Mouse (Mus musculus): Measurements from ENCODE around the gene 1110008P14Rik. TPM values are rescaled to one million over a fixed set of nuclear protein-coding genes. Genes with fewer than 3 reads are reported as not detected.

The 1110008P14Rik gene
- 20.2 and 21.6 TPM in 2 replicates for polyA plus RNA-seq (2015; fragmentation: Nextera tagmentation; extraction: Ambion mirVana)

DNA sequence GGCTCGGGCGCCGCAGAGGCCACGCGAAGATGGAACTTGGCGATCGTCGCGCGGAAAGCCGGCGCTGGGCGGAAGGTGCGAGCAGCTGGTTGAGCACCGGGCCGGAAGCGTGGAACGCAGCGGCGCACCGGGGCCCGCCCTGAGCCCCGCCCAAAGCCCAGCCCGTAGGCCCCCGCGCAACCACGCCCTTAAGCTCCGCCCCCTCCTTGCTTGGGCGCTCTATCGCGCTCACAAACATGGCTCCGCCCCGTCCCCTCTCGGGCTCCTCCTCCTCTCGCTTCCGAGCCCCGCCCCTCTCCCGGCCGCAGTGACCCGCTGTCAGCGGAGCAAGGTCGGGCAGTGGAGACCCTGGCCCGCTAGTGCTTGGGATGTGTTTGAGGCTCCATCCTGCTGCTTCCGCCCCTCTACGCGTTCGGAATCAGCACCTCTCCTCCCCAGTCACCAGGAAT, at the start of gene 1110008P14Rik:
TSS of gene 1110008P14Rik (minus strand) at position 164 of the 449 bp plus-strand sequence.
- ATAC-seq (ENCODE audit: low read depth), result peak; percentile 97
- H3K36me3 ChIP-seq (ENCODE audit: control insufficient read depth, insufficient read depth), result peaks cover 17% of the 10 kb centered on the region
- H3K4me1 ChIP-seq (ENCODE audit: control insufficient read depth, low read depth, low read length), result peaks cover 18% of the 10 kb centered on the region
- H3K4me3 ChIP-seq (ENCODE audit: low read depth, low read length), result peak within 1 kb of the TSS; percentile 74
- no peaks in the 10 kb centered on the region for H3K9me3 ChIP-seq (replicated peaks; ENCODE audit: control insufficient read depth, low read length)
- peak within 1 kb of the TSS; percentile 100 for H3K4me2 ChIP-seq (ENCODE audit: low read depth, low read length)
- WGBS (ENCODE audit: insufficient replicate concordance), result 0% methylated on average over 43 of the region's 47 CpGs
- peak within 1 kb of the TSS; percentile 57; the same call in 1 of the 2 replicates for H3K27ac ChIP-seq (ENCODE audit: low read length)
- peak within 1 kb of the TSS; percentile 80 for H3K9ac ChIP-seq (ENCODE audit: low read depth, low read length)
- H3K27me3 ChIP-seq (ENCODE audit: control insufficient read depth, insufficient read depth, low read depth, low read length), result no peaks in the 10 kb centered on the region; the same call in none of the 2 replicates

DNA sequence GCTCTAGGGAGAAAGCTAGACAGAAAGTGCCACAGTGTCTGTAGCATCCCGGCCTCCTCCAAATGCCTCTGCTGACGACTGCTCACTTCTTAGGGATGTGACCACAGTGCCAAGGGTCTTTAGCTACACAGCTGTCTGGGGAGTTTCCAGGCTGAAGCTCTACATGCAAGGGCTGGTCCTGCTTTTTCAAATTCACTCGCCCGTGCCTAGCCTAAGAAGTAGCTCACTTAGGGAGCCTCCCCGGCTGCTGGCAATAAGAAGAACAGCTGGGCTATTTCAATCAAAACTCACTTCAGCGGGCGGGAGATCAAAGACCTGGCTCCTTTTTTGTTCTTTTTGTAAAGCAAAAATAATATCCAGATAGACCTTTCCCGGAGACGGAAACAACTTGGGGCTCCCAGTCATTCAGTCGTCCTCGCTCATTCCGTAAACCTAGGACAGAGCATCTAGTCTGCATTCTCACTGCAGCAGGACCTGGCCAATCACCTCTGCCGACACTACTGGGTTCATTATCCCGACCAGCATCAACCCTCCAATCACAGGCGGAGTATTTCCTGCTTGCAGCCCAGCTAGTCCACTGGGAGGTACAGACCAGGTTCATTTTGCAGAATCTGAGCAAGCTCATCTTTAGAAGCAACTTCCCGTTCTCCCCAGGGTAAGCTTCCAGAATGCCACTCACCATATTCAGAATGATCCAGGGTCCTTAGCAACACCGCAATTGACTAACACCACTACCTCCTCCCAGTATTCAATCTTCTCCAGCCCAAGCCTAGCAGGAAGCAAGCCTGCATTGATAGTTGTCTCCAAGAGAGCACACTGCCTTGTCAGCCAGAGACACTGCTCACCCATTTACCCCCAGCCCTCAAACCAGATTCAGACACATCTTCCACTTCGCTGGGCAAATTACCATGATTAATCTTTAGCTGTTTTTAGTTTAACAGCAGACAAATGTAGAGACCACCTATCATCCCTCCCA, 49.3 kb upstream of the 1110008P14Rik start:
- H3K36me3 ChIP-seq (ENCODE audit: control insufficient read depth, insufficient read depth), result no peaks in the 10 kb centered on the region
- no peak overlapping the region for H3K9ac ChIP-seq (ENCODE audit: low read depth, low read length)
- WGBS (ENCODE audit: insufficient replicate concordance), result 58% methylated on average over 18 of the region's 18 CpGs
- no peak overlapping the region; the same call in 1 of the 2 replicates for H3K4me2 ChIP-seq (ENCODE audit: low read depth, low read length)
- H3K27me3 ChIP-seq (ENCODE audit: control insufficient read depth, insufficient read depth, low read depth, low read length), result no peaks in the 10 kb centered on the region
- peaks cover 26% of the 10 kb centered on the region for H3K4me1 ChIP-seq (ENCODE audit: control insufficient read depth, low read depth, low read length)
- no peak overlapping the region for H3K4me3 ChIP-seq (ENCODE audit: low read depth, low read length)
- no peak overlapping the region for H3K27ac ChIP-seq (ENCODE audit: low read length)
- H3K9me3 ChIP-seq (replicated peaks; ENCODE audit: control insufficient read depth, low read length), result no peaks in the 10 kb centered on the region
- ATAC-seq (ENCODE audit: low read depth), result no peak

DNA sequence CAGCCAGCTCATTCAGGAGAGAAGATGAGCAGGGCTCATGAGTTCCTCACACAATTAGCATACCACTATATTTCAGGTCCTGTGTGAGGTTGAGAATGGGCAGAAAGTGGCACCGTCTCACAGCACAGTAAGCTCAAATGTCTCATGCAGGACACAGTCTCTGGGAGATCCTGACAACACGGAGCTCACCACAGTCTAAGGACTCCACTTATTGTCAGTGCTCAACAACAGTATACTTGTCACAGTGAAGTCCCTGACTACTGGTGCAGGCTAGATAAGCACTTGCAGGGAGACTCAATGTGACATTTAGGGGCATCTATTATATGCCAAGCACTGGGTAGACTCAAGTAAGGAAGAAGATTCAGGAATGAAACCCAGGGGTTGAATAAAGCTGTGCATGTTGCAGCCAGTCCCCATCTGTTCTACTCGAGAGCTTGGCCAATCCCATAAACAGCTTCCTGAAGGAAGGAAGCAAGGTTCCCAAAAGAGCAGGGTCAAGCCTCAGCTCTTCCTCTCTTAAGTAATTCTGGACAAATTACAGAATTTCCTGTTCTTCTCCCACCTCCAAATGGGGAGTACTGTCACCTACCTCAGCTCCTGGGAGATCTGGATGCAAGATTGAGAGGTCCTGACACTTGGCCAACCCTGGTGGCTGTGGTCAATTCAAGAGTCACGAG, 47.6 kb upstream of the 1110008P14Rik start:
- Histone ChIP-seq H3K4me1 (ENCODE audit: control insufficient read depth, low read depth, low read length) (peaks cover 35% of the 10 kb centered on the region), H3K27me3 (ENCODE audit: control insufficient read depth, insufficient read depth, low read depth, low read length) (no peaks in the 10 kb centered on the region), H3K4me3 (ENCODE audit: low read depth, low read length) (no peak overlapping the region), H3K9me3 (replicated peaks; ENCODE audit: control insufficient read depth, low read length) (no peaks in the 10 kb centered on the region), H3K36me3 (ENCODE audit: control insufficient read depth, insufficient read depth) (no peaks in the 10 kb centered on the region), H3K9ac (ENCODE audit: low read depth, low read length) (no peak overlapping the region), H3K27ac (ENCODE audit: low read length) (no peak overlapping the region), H3K4me2 (ENCODE audit: low read depth, low read length) (no peak overlapping the region)
- 31% methylated on average over 4 of the region's 4 CpGs for WGBS (ENCODE audit: insufficient replicate concordance)
- 0 out of 2 replicates have a peak, but pooled peaks have one; percentile 20 for ATAC-seq (ENCODE audit: low read depth)

DNA sequence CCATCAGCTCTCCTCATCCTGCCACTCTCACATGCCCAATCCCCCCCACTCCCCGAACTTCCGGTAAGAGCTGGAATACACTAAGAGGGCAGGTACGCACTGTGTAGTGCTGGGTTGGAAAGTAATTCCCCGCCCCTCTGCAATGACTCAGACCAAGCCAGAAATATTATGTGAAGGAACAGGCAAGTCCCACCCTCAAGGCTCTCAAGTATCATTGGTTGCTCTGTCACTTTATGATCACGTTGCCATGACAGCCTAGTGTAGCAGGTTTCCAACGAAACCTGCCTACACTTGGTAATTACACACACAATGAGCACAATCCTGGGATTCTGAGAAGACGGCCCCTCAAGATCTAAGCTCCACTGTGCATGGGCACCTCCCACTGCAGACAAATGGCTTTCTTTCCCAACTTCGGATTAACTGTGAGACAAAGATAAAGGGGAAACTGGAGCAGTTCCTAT, 46.6 kb upstream of the 1110008P14Rik start:
- H3K9ac ChIP-seq (ENCODE audit: low read depth, low read length), result no peak overlapping the region; the same call in 1 of the 2 replicates
- peaks cover 43% of the 10 kb centered on the region for H3K4me1 ChIP-seq (ENCODE audit: control insufficient read depth, low read depth, low read length)
- H3K27ac ChIP-seq (ENCODE audit: low read length), result no peak overlapping the region
- no peaks in the 10 kb centered on the region for H3K9me3 ChIP-seq (replicated peaks; ENCODE audit: control insufficient read depth, low read length)
- no peak overlapping the region for H3K4me3 ChIP-seq (ENCODE audit: low read depth, low read length)
- H3K4me2 ChIP-seq (ENCODE audit: low read depth, low read length), result no peak overlapping the region
- no peaks in the 10 kb centered on the region for H3K36me3 ChIP-seq (ENCODE audit: control insufficient read depth, insufficient read depth)
- H3K27me3 ChIP-seq (ENCODE audit: control insufficient read depth, insufficient read depth, low read depth, low read length), result no peaks in the 10 kb centered on the region
- WGBS (ENCODE audit: insufficient replicate concordance), result 45% methylated on average over 8 of the region's 8 CpGs
- no peak for ATAC-seq (ENCODE audit: low read depth)

DNA sequence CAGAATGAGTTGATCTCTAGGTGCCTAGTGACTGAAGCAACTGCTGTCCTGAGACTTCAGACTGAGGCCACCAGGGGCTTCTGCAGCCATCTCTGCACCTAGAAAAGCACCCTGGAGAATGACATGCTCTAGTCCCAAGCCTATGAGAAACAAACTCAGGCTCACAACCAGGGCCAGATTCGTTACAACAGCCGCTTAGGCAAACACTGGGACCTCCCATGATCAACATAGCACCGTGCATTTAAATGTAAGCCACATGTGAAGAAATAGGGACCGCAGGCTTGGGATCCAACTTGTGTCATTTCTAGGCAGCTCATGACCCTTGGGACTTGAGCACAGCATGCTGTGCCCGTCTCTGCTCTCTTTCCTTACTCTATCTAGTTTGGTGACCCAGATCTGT, 46.0 kb upstream of the 1110008P14Rik start:
- no peak overlapping the region for H3K9ac ChIP-seq (ENCODE audit: low read depth, low read length)
- no peak overlapping the region for H3K4me2 ChIP-seq (ENCODE audit: low read depth, low read length)
- H3K36me3 ChIP-seq (ENCODE audit: control insufficient read depth, insufficient read depth), result no peaks in the 10 kb centered on the region
- H3K4me3 ChIP-seq (ENCODE audit: low read depth, low read length), result no peak overlapping the region
- H3K4me1 ChIP-seq (ENCODE audit: control insufficient read depth, low read depth, low read length), result peaks cover 48% of the 10 kb centered on the region
- 58% methylated on average over 5 of the region's 5 CpGs for WGBS (ENCODE audit: insufficient replicate concordance)
- H3K9me3 ChIP-seq (replicated peaks; ENCODE audit: control insufficient read depth, low read length), result no peaks in the 10 kb centered on the region
- no peaks in the 10 kb centered on the region for H3K27me3 ChIP-seq (ENCODE audit: control insufficient read depth, insufficient read depth, low read depth, low read length)
- ATAC-seq (ENCODE audit: low read depth), result no peak
- H3K27ac ChIP-seq (ENCODE audit: low read length), result 0 out of 2 replicates have a peak overlapping the region, but pooled peaks have one; percentile 8

DNA sequence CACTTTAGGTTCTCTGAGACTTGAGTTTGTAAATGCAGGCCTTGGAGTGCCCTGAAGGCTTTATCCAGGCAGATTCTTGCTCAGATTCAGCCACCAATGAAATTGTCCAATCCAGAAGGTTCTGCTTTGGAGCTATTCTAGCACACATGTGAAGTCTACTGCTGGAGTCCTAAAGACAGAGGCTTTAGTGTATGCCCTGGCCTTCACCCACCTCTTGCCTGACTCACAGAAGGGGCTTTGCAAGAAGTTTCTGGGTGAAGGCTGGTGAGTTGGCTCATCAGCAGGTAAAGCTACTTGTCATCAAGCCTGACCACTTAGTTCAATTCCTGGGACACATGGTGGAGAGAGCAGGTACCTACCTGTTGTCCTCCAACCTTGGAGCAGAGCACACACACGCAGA, 44.4 kb upstream of the 1110008P14Rik start:
- Histone ChIP-seq H3K4me1 (ENCODE audit: control insufficient read depth, low read depth, low read length) (peaks cover 57% of the 10 kb centered on the region), H3K9me3 (replicated peaks; ENCODE audit: control insufficient read depth, low read length) (no peaks in the 10 kb centered on the region), H3K27me3 (ENCODE audit: control insufficient read depth, insufficient read depth, low read depth, low read length) (no peaks in the 10 kb centered on the region), H3K4me2 (ENCODE audit: low read depth, low read length) (no peak overlapping the region), H3K27ac (ENCODE audit: low read length) (no peak overlapping the region), H3K36me3 (ENCODE audit: control insufficient read depth, insufficient read depth) (no peaks in the 10 kb centered on the region), H3K4me3 (ENCODE audit: low read depth, low read length) (no peak overlapping the region), H3K9ac (ENCODE audit: low read depth, low read length) (no peak overlapping the region)
- WGBS (ENCODE audit: insufficient replicate concordance), result 76% methylated on average over 1 of the region's 1 CpGs
- no peak for ATAC-seq (ENCODE audit: low read depth)

DNA sequence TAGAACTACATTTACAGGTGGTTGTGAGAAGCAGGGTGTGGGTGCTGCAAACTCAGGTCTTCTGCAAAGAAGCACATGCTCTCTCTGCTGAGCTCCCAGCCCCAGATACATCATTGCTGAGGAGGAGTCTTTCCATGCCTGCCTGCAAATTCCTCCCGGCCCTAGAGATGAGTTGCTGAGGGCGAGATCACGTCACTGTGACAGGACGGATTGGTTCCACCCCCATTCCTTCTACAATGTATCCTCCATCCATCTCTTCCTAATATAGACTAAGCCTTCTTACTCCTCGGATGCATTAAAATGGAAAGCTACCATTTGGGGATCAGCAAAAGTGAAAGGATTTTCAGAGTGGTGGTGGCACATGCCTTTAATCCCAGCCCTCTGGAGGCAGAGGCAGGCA, 43.8 kb upstream of the 1110008P14Rik start:
- no peak overlapping the region for H3K27ac ChIP-seq (ENCODE audit: low read length)
- WGBS (ENCODE audit: insufficient replicate concordance), result 77% methylated on average over 5 of the region's 5 CpGs

DNA sequence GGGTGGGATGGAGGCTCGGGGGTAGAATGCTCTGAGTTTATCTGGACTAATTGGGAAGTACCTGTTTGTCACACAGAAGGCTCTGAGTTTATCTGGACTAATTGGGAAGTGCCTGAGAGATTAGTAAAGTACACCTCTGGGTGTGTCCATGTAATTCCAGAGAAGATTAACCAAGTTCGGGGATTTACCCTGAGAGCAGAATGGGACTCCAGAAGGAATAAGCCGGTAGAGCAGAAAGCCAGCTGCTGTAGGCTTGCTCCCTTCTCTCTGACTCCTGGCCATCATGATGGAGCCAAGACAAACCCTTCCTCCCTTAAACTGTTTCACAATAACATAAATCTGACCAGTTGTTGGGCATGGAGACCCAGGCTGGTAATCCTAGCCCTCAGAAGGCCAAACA, 43.1 kb upstream of the 1110008P14Rik start:
- H3K27me3 ChIP-seq (ENCODE audit: control insufficient read depth, insufficient read depth, low read depth, low read length), result no peaks in the 10 kb centered on the region
- no peak overlapping the region for H3K4me3 ChIP-seq (ENCODE audit: low read depth, low read length)
- peak overlapping the region; percentile 87 for H3K27ac ChIP-seq (ENCODE audit: low read length)
- no peak overlapping the region for H3K4me2 ChIP-seq (ENCODE audit: low read depth, low read length)
- H3K9me3 ChIP-seq (replicated peaks; ENCODE audit: control insufficient read depth, low read length), result no peaks in the 10 kb centered on the region
- 44% methylated on average over 3 of the region's 3 CpGs for WGBS (ENCODE audit: insufficient replicate concordance)
- peaks cover 3% of the 10 kb centered on the region for H3K36me3 ChIP-seq (ENCODE audit: control insufficient read depth, insufficient read depth)
- no peak for ATAC-seq (ENCODE audit: low read depth)
- H3K9ac ChIP-seq (ENCODE audit: low read depth, low read length), result no peak overlapping the region
- peaks cover 57% of the 10 kb centered on the region for H3K4me1 ChIP-seq (ENCODE audit: control insufficient read depth, low read depth, low read length)

More for the DNA sequence above, 43.8 kb upstream of the 1110008P14Rik start:
- H3K4me2 ChIP-seq (ENCODE audit: low read depth, low read length), result no peak overlapping the region
- H3K4me3 ChIP-seq (ENCODE audit: low read depth, low read length), result no peak overlapping the region
- H3K9ac ChIP-seq (ENCODE audit: low read depth, low read length), result no peak overlapping the region
- peaks cover 57% of the 10 kb centered on the region for H3K4me1 ChIP-seq (ENCODE audit: control insufficient read depth, low read depth, low read length)
- no peaks in the 10 kb centered on the region for H3K27me3 ChIP-seq (ENCODE audit: control insufficient read depth, insufficient read depth, low read depth, low read length)
- H3K9me3 ChIP-seq (replicated peaks; ENCODE audit: control insufficient read depth, low read length), result no peaks in the 10 kb centered on the region
- H3K36me3 ChIP-seq (ENCODE audit: control insufficient read depth, insufficient read depth), result no peaks in the 10 kb centered on the region
- ATAC-seq (ENCODE audit: low read depth), result no peak

All from liver, embryonic 16.5 days (tissue).